Mouse (Mus musculus): Measurements from ENCODE around the gene Zglp1.
"Not testable (repeated sequence)": the region's sequence is repeated elsewhere in the genome, so short reads cannot be mapped to it uniquely, and the experiment has no call there.

GRCm38 (mm10) chr9:21044785-21045184 lies 22.1 kb downstream of the Zglp1 start:
- TF ChIP-seq CTCF, EP300 (IDR thresholded peaks at IDR 0.05; ENCODE audit: low read depth): not testable (repeated sequence)

All from liver, embryonic 14.5 days (tissue).